Mouse (Mus musculus) liver, adult 2 months (tissue): ENCODE data around the gene Ankrd45.

Source experiments
- CTCF ChIP-seq: fragments of 200-500 bp; IDR thresholded peaks from 2 replicates; pipeline ENCODE4 v1.5.1; 2011; ENCODE audit warnings: low read depth, low read length, control low read depth
- POLR2A ChIP-seq: fragments of 200-500 bp; IDR thresholded peaks from 2 replicates; pipeline ENCODE4 v1.6.1; 2011; ENCODE audit warnings: low read length, control low read depth; ENCODE audit not compliant: insufficient read depth; ENCODE audit errors: extremely low read depth

- TF ChIP-seq CTCF: no peak
- TF ChIP-seq POLR2A: no peak
Measured at GRCm38 (mm10) chr1:161156546-161156945, 14.1 kb downstream of the Ankrd45 start.
